Mouse (Mus musculus) hindbrain, embryonic 14.5 days (tissue): ENCODE measurements around the gene Olfr623. TPM values are rescaled to one million over a fixed set of nuclear protein-coding genes. Genes with fewer than 3 reads are reported as not detected.

Experiments
- ATAC-seq: fragments of 200-750 bp; cut with Nextera tagmentation; 2 replicates; pipeline ENCODE4 v1.8.0; 2017; ENCODE audit warnings: moderate number of reproducible peaks, mild to moderate bottlenecking, moderate TSS enrichment, moderate library complexity; ENCODE audit not compliant: low FRiP score
- DNase-seq: peaks from one replicate; pipeline ENCODE4 v3.0.0-alpha.2; 2015; ENCODE audit warnings: low spot score
- H3K27ac ChIP-seq: fragments of 300-500 bp; sonication (generic); 2 replicates; pipeline ENCODE4 v1.5.1; 2014; ENCODE audit warnings: mild to moderate bottlenecking, moderate library complexity
- H3K27me3 ChIP-seq: fragments of 300-500 bp; sonication (generic); 2 replicates; pipeline ENCODE4 v1.6.1; 2014; ENCODE audit warnings: mild to moderate bottlenecking, low read length, mixed read lengths; ENCODE audit not compliant: control insufficient read depth, insufficient read depth
- H3K36me3 ChIP-seq: fragments of 300-500 bp; sonication (generic); replicated peaks from 2 replicates; pipeline ENCODE4 v1.6.1; 2014; ENCODE audit not compliant: control insufficient read depth, insufficient read depth
- H3K4me1 ChIP-seq: fragments of 300-500 bp; sonication (generic); replicated peaks from 2 replicates; pipeline ENCODE4 v1.6.1; 2014; ENCODE audit warnings: antibody characterized with exemption, low read length, mixed read lengths; ENCODE audit not compliant: control insufficient read depth, insufficient read depth
- H3K4me2 ChIP-seq: fragments of 300-500 bp; sonication (generic); replicated peaks from 2 replicates; pipeline ENCODE4 v1.6.1; 2014; ENCODE audit warnings: mild to moderate bottlenecking, moderate library complexity
- H3K4me3 ChIP-seq: fragments of 300-500 bp; sonication (generic); replicated peaks from 2 replicates; pipeline ENCODE4 v1.5.1; 2014; ENCODE audit warnings: mild to moderate bottlenecking, low read length
- H3K9ac ChIP-seq: fragments of 300-500 bp; sonication (generic); 2 replicates; pipeline ENCODE4 v1.6.1; 2014
- H3K9me3 ChIP-seq: fragments of 300-500 bp; sonication (generic); 2 replicates; pipeline ENCODE4 v1.6.1; 2016; ENCODE audit warnings: low read length; ENCODE audit not compliant: control insufficient read depth
- WGBS: fragments of 180-500 bp; shearing (Covaris S2); extraction: QIAGEN DNeasy Blood & Tissue Kit; methylation state at CpG from one replicate; pipeline ENCODE4 v1.1.7; 2014; 5-methylcytosine and 5-hydroxymethylcytosine counted together
- polyA plus RNA-seq: library from polyadenylated mRNA; unstranded; fragments of >200 nt; fragmentation: Nextera tagmentation; extraction: Ambion mirVana; gene quantifications from 2 replicates; pipeline ENCODE4 v1.2.1, GENCODE M21; 2014

Gene Olfr623
- not detected in 2 replicates for polyA plus RNA-seq

- Histone ChIP-seq H3K36me3 (no peaks in the 10 kb centered on the region), H3K9ac (no peak within 1 kb of the TSS), H3K4me2 (no peak within 1 kb of the TSS), H3K4me1 (no peaks in the 10 kb centered on the region), H3K27me3 (no peaks in the 10 kb centered on the region), H3K27ac (no peak within 1 kb of the TSS), H3K9me3 (no peaks in the 10 kb centered on the region), H3K4me3 (no peak within 1 kb of the TSS)
- no peak for ATAC-seq
- DNase-seq: no peak
Observed at GRCm38 (mm10) chr7:103663598-103663997, at the start of gene Olfr623. Gene Olfr623 (minus strand): TSS chr7:103663698.

GRCm38 (mm10) chr7:103712024-103712423, 48.5 kb upstream of the Olfr623 start:
- Histone ChIP-seq H3K27me3 (no peaks in the 10 kb centered on the region), H3K27ac (no peak overlapping the region), H3K9ac (no peak overlapping the region), H3K9me3 (no peaks in the 10 kb centered on the region), H3K4me1 (no peaks in the 10 kb centered on the region), H3K4me2 (no peak overlapping the region), H3K4me3 (no peak overlapping the region), H3K36me3 (no peaks in the 10 kb centered on the region)
- DNase-seq: no peak
- 40% methylated on average over 2 of the region's 2 CpGs for WGBS
- ATAC-seq: no peak

GRCm38 (mm10) chr7:103699469-103699868, 36.0 kb upstream of the Olfr623 start:
- WGBS: 85% methylated on average over 4 of the region's 4 CpGs
- ATAC-seq: no peak
- Histone ChIP-seq H3K27me3 (no peaks in the 10 kb centered on the region), H3K27ac (no peak overlapping the region), H3K36me3 (no peaks in the 10 kb centered on the region), H3K9me3 (no peaks in the 10 kb centered on the region), H3K4me2 (no peak overlapping the region), H3K4me3 (no peak overlapping the region), H3K9ac (no peak overlapping the region), H3K4me1 (no peaks in the 10 kb centered on the region)
- no peak for DNase-seq

- no peak within 1 kb of the TSS for H3K4me3 ChIP-seq
- DNase-seq: no peak
- no peaks in the 10 kb centered on the region for H3K9me3 ChIP-seq
- no peaks in the 10 kb centered on the region for H3K36me3 ChIP-seq
- no peak for ATAC-seq
- H3K27me3 ChIP-seq: no peaks in the 10 kb centered on the region
- H3K4me1 ChIP-seq: no peaks in the 10 kb centered on the region
- H3K27ac ChIP-seq: no peak within 1 kb of the TSS
- no peak within 1 kb of the TSS for H3K4me2 ChIP-seq
- H3K9ac ChIP-seq: no peak within 1 kb of the TSS
Observed at GRCm38 (mm10) chr7:103682420-103682819, 18.9 kb upstream of the Olfr623 start, which contains the start of gene Olfr625-ps1. Gene Olfr625-ps1 (plus strand): TSS chr7:103682720.

GRCm38 (mm10) chr7:103671091-103671490, 7.6 kb upstream of the Olfr623 start, which contains the start of gene Olfr624:
Gene Olfr624 (minus strand): TSS chr7:103671191.
- Histone ChIP-seq H3K36me3 (no peaks in the 10 kb centered on the region), H3K27ac (no peak within 1 kb of the TSS), H3K4me1 (no peaks in the 10 kb centered on the region), H3K9me3 (no peaks in the 10 kb centered on the region), H3K4me3 (no peak within 1 kb of the TSS), H3K4me2 (no peak within 1 kb of the TSS), H3K27me3 (no peaks in the 10 kb centered on the region), H3K9ac (no peak within 1 kb of the TSS)
- 94% methylated on average over 2 of the region's 2 CpGs for WGBS
- ATAC-seq (no peak), DNase-seq (no peak)

GRCm38 (mm10) chr7:103644070-103644469, 19.4 kb downstream of the Olfr623 start:
- 88% methylated on average over 4 of the region's 4 CpGs for WGBS
- H3K4me3 ChIP-seq: no peak overlapping the region
- no peak overlapping the region for H3K9ac ChIP-seq

GRCm38 (mm10) chr7:103642602-103643001, 20.9 kb downstream of the Olfr623 start, which contains the start of gene Olfr622:
Gene Olfr622 (minus strand): TSS chr7:103642702.
- no peak within 1 kb of the TSS for H3K4me2 ChIP-seq
- no peak within 1 kb of the TSS for H3K4me3 ChIP-seq
- no peaks in the 10 kb centered on the region for H3K9me3 ChIP-seq
- no peak within 1 kb of the TSS for H3K9ac ChIP-seq
- no peak for ATAC-seq
- no peak for DNase-seq
- H3K4me1 ChIP-seq: no peaks in the 10 kb centered on the region
- no peaks in the 10 kb centered on the region for H3K27me3 ChIP-seq
- H3K27ac ChIP-seq: no peak within 1 kb of the TSS
- 95% methylated on average over 1 of the region's 1 CpGs for WGBS
- H3K36me3 ChIP-seq: no peaks in the 10 kb centered on the region

More at GRCm38 (mm10) chr7:103644070-103644469, 19.4 kb downstream of the Olfr623 start:
- Histone ChIP-seq H3K4me2 (no peak overlapping the region), H3K4me1 (no peaks in the 10 kb centered on the region), H3K27me3 (no peaks in the 10 kb centered on the region), H3K9me3 (no peaks in the 10 kb centered on the region), H3K36me3 (no peaks in the 10 kb centered on the region), H3K27ac (no peak overlapping the region)
- DNase-seq (no peak), ATAC-seq (no peak)

- Histone ChIP-seq H3K4me2 (no peak overlapping the region), H3K27me3 (no peaks in the 10 kb centered on the region), H3K36me3 (no peaks in the 10 kb centered on the region), H3K4me1 (no peaks in the 10 kb centered on the region), H3K9me3 (no peaks in the 10 kb centered on the region), H3K9ac (no peak overlapping the region), H3K27ac (no peak overlapping the region), H3K4me3 (no peak overlapping the region)
- ATAC-seq (no peak), DNase-seq (no peak)
Observed at GRCm38 (mm10) chr7:103636795-103637194, 26.7 kb downstream of the Olfr623 start.

- 87% methylated on average over 2 of the region's 2 CpGs for WGBS
- ATAC-seq: no peak
- Histone ChIP-seq H3K4me1 (no peaks in the 10 kb centered on the region), H3K36me3 (no peaks in the 10 kb centered on the region), H3K4me3 (no peak within 1 kb of the TSS), H3K9me3 (no peaks in the 10 kb centered on the region), H3K27me3 (no peaks in the 10 kb centered on the region), H3K9ac (no peak within 1 kb of the TSS), H3K27ac (no peak within 1 kb of the TSS), H3K4me2 (no peak within 1 kb of the TSS)
- DNase-seq: no peak
Observed at GRCm38 (mm10) chr7:103612434-103612833, 51.1 kb downstream of the Olfr623 start, which contains the start of gene Olfr620. Gene Olfr620 (minus strand): TSS chr7:103612534.
